Mouse (Mus musculus) brain, embryonic 14.5 days (tissue): ENCODE data around the gene Fam3a. TPM values are rescaled to one million over a fixed set of nuclear protein-coding genes. Genes with fewer than 3 reads are reported as not detected.
"Not testable (repeated sequence)": the region's sequence is repeated elsewhere in the genome, so short reads cannot be mapped to it uniquely, and the experiment has no call there.

Experiments used
- DNase-seq: peaks from one replicate; pipeline ENCODE4 v3.0.0-alpha.2; 2011; ENCODE audit warnings: low read depth
- CTCF ChIP-seq: fragments of 200-500 bp; IDR thresholded peaks from 2 replicates; pipeline ENCODE4 v1.5.1; 2012; ENCODE audit warnings: inconsistent platforms, mild to moderate bottlenecking, moderate library complexity, borderline replicate concordance; ENCODE audit not compliant: insufficient read depth, insufficient read length; ENCODE audit errors: extremely low read depth
- POLR2A ChIP-seq: fragments of 200-500 bp; IDR thresholded peaks from 2 replicates; pipeline ENCODE4 v1.6.1; 2012; ENCODE audit warnings: mild to moderate bottlenecking, inconsistent platforms, borderline replicate concordance; ENCODE audit not compliant: poor library complexity, insufficient read depth, insufficient read length, severe bottlenecking; ENCODE audit errors: extremely low read depth
- polyA plus RNA-seq: library from polyadenylated mRNA; depleted of rRNA; stranded (reverse); fragments of >200 nt; gene quantifications from 2 replicates; pipeline ENCODE4 v1.2.3, GENCODE M21; 2012; rRNA removed

The Fam3a gene
- polyA plus RNA-seq, 1 experiment: 35.3 TPM

- TF ChIP-seq POLR2A (no peak), CTCF (no peak)
- DNase-seq: no peak
Measured at GRCm38 (mm10) chrX:74388153-74388552, 4.9 kb downstream of the Fam3a start.

DNA sequence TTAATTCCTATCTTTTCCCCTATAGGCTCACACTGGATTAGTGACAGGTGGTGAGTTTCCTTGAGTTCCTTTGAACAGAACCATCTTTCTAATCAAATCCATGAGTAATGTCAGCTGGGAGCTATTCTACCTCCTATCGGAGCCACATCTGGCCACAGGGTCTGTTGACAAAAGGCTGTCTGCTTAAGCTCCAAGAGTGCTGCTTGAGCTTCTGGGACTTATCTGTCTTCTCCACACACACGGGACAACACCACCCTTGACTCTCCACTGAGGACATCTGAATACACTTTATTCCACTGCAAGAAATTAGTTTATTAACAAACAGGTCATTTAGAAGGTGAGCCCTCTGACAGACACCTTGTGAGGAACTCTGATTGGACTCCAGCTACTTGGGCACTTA, 8.6 kb downstream of the Fam3a start:
- no peak for TF ChIP-seq POLR2A
- TF ChIP-seq CTCF: no peak
- DNase-seq: no peak

- peak; percentile 94 for DNase-seq
- TF ChIP-seq CTCF (no peak), POLR2A (peak; percentile 61; the same call in 1 of the 2 replicates)
Measured at GRCm38 (mm10) chrX:74372888-74373549, 20.1 kb downstream of the Fam3a start, which contains the start of the genes Ubl4a and Slc10a3. Ubl4a (minus strand) TSS chrX:74373218. Slc10a3 (minus strand) TSS chrX:74373349.

GRCm38 (mm10) chrX:74368209-74368909, 24.7 kb downstream of the Fam3a start:
- peak; percentile 72 for DNase-seq
- TF ChIP-seq CTCF: peak; percentile 20; the same call in 1 of the 2 replicates
- peak; percentile 39; the same call in 1 of the 2 replicates for TF ChIP-seq POLR2A

GRCm38 (mm10) chrX:74367512-74367911, 25.6 kb downstream of the Fam3a start:
- TF ChIP-seq POLR2A (no peak), CTCF (no peak)
- no peak for DNase-seq

DNA sequence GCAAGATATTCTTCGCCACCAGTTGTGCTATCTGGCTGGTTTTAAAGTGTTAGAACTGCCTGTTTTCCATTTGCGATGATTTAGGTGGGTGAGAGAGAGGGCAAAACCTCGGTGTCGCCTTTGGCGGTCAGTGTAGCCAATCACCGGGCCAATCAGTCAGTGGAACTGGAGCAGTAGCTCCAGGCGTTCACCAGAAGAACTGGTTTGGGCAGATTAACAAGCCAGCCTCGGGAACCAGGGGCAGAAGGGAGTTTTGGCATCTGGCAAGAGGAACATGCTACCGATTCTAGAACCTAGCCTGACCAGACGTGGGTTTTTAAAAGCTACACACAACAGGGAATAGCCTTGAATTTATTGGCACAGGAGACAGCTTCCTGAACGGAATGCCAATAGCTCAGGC, 33.9 kb downstream of the Fam3a start:
- TF ChIP-seq CTCF: no peak
- no peak for TF ChIP-seq POLR2A
- DNase-seq: no peak

GRCm38 (mm10) chrX:74357069-74357468, 36.0 kb downstream of the Fam3a start:
- not testable (repeated sequence) for DNase-seq

DNA sequence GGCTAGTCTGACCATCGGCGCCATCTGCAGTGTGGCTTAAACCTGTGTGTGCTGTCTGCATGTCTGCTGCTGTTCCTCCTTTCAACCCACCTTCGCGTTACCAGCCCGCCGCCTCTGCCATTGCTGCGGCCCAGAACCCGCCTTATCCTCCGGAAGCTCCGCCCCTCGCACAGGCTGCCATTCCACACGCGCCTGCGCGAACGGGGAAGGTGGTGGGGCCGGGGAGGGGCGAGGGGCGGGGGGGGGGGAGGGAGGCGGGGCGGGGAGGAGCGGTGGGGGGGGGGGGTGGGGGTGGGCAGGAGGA, 39.7 kb downstream of the Fam3a start, which contains the start of gene Lage3:
Gene Lage3 (minus strand): TSS at position 152 of the 304 bp plus-strand sequence.
- TF ChIP-seq POLR2A: peak; percentile 49; the same call in 1 of the 2 replicates
- no peak for TF ChIP-seq CTCF
- peak; percentile 87 for DNase-seq

GRCm38 (mm10) chrX:74352645-74353466, 40.2 kb downstream of the Fam3a start:
- TF ChIP-seq POLR2A (no peak), CTCF (no peak)
- peak; percentile 15 for DNase-seq

Other genes starting within 250 kb of the Fam3a start
- gene Tex28, start 225.4 kb downstream of the Fam3a start, polyA plus RNA-seq: not detected in 2 replicates
- not detected in 2 replicates for gene Tktl1, start 216.0 kb downstream of the Fam3a start, polyA plus RNA-seq
- gene Flna, start 143.5 kb downstream of the Fam3a start, polyA plus RNA-seq: 372 and 441 TPM in 2 replicates
- gene Emd, start 138.6 kb downstream of the Fam3a start, polyA plus RNA-seq: 84.6 and 102 TPM in 2 replicates
- 1,601 and 1,926 TPM in 2 replicates for gene Rpl10, start 122.5 kb downstream of the Fam3a start, polyA plus RNA-seq
- 76.5 and 110 TPM in 2 replicates for gene Taz, start 111.4 kb downstream of the Fam3a start, polyA plus RNA-seq
- 3.0 and 4.0 TPM in 2 replicates for gene Dnase1l1, start 110.9 kb downstream of the Fam3a start, polyA plus RNA-seq
- gene Atp6ap1, start 96.2 kb downstream of the Fam3a start, polyA plus RNA-seq: 313 and 338 TPM in 2 replicates
- gene Gdi1, start 88.3 kb downstream of the Fam3a start, polyA plus RNA-seq: 1,152 and 1,204 TPM in 2 replicates
- 32.0 and 41.0 TPM in 2 replicates for gene Fam50a, start 80.2 kb downstream of the Fam3a start, polyA plus RNA-seq
- 297 and 349 TPM in 2 replicates for gene Plxna3, start 64.2 kb downstream of the Fam3a start, polyA plus RNA-seq
- 63.0 and 107 TPM in 2 replicates for gene Lage3, start 39.7 kb downstream of the Fam3a start, polyA plus RNA-seq
- 52.8 and 63.4 TPM in 2 replicates for gene Ubl4a, start 20.1 kb downstream of the Fam3a start, polyA plus RNA-seq
- gene Slc10a3, start 19.9 kb downstream of the Fam3a start, polyA plus RNA-seq: 6.1 and 7.7 TPM in 2 replicates
- gene Ikbkg, start within 50 bp of the Fam3a start, polyA plus RNA-seq: 15.1 and 16.0 TPM in 2 replicates
- gene G6pdx, start 35.9 kb upstream of the Fam3a start, polyA plus RNA-seq: 50.5 and 53.4 TPM in 2 replicates
- gene Gm6880, start 88.1 kb upstream of the Fam3a start, polyA plus RNA-seq: 0.18 TPM in 1 of 2 replicates, not detected in the other
- not detected in 2 replicates for gene Olfr1326-ps1, start 181.6 kb upstream of the Fam3a start, polyA plus RNA-seq
- gene Olfr1325, start 199.4 kb upstream of the Fam3a start, polyA plus RNA-seq: not detected in 2 replicates